Mouse (Mus musculus): ENCODE data around the gene Trp53rkb. TPM values are rescaled to one million over a fixed set of nuclear protein-coding genes. Genes with fewer than 3 reads are reported as not detected.

Gene Trp53rkb
- total RNA-seq, 4 experiments from 2014 or later, result 4.9 to 7.6 (median 6.4) TPM

DNA sequence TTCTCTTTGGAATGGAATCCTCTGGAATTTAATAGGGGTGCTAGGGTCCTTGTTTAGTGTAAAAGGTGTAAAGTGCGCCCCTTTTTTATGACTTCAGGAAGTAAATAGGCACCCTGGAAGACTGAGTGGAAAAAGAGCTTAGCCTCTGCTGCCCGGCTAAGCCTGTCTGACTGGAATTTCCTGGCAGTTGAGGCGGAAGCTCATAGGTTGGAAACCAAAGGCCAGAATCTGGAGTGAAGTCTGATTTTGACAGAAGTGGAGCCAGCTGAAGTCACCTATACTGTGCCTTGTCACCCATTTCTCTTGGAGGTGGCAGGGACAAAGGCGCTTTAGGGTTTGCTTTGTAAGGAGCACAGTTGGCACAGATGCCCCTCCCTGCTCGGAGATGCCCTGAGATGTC is 38.0 kb downstream of the Trp53rkb start:
- no peak for DNase-seq (ENCODE audit: low spot score in 2 of 2)

DNA sequence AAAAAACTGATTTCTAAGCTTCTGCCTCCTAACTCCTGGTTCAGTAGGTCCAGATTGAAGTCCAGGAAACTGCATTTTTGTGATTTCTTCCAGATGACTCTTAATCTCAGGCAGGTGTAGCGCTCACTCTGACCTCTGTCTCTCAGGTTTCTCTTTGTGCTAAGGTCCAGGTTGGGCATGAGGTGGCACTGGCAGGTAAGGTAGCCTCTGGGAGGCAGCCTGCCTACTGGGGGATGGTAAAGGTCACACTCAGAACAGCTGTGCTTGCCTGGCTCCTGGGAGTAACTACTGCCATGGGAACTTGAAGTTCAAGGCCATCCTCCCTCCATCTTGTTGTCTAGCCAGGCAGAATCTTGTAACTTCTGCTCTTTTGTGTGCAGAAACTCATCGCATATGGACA is 41.8 kb downstream of the Trp53rkb start:
- no peak for DNase-seq (ENCODE audit: low spot score in 2 of 2)

DNA sequence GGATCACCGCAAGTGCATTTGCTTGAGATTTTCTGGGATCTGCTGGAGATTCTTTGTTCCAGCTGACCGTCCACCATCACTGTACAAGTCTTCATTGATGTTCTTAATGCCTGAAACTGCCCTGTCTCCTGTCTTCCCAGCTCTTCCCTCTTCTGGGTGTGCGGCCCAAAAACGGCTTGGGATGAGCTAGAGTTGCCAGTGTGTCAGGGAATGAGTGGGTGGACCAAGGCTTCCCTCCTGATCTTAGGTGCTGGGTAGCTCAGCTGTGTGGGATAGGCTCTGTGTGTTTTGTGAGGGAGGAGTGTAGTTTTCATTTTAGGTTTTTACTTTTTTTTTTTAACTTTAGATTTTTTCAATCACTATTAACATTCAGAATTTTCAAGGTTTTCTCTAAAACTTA is 42.5 kb downstream of the Trp53rkb start:
- no peak for DNase-seq (ENCODE audit: low spot score in 2 of 2)

DNA sequence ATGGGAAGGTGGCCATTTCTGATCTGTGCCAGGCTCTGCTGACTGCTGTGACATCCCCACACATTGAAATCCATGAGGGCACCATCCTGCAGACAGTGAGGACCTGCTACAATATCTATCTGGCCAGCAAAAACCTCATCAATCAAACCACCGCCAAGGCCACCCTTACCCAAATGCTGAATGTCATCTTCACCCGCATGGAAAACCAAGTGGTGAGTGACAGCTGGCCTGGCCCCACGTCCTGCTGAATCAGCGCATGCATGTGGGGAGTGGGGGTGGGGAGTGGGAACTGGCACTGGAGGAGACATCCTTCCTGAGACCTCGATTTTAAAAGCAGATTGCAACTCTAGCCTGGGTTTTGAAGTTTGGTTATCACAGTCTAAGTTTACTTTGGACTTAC is 43.2 kb downstream of the Trp53rkb start:
- no peak for DNase-seq (ENCODE audit: low spot score in 2 of 2)

DNA sequence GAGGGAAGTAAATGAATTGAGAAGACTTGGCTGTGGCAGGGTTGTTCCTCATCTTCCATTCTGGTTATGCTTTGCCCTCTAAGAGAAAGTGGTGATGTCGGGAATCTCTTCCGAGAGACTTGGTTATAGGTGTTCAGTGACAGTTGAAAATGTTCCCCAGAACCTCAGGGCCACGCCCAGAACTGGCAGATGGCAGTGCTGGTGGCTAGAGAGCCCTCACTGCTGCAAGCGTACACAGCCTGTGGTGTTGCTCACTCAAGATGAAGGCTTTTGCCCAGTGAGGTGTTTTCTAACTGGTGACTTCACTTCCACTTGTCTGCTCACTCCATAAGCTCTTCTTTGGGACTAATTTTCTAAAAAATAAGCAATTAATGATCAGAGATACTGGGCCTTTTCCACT is 49.5 kb downstream of the Trp53rkb start:
- no peak for DNase-seq (ENCODE audit: low spot score in 2 of 2)

Other genes with a start within 250 kb of the Trp53rkb start
- gene Prex1, start 78.7 kb upstream of the Trp53rkb start, total RNA-seq (2022), result 10 to 100 TPM; 67.2 to 81.3 (median 74.2) TPM
- gene Arfgef2, start 13.1 kb downstream of the Trp53rkb start, total RNA-seq (2022), result 10 to 100 TPM; 53.3 to 68.8 (median 61.6) TPM
- 10 to 100 TPM; 47.6 to 63.6 (median 54.7) TPM for gene Cse1l, start 113.5 kb downstream of the Trp53rkb start, total RNA-seq (2022)
- gene Stau1, start 203.8 kb downstream of the Trp53rkb start, total RNA-seq (2022), result 10 to 100 TPM; 61.9 to 71.9 (median 68.0) TPM
- 10 to 100 TPM; 30.4 to 34.8 (median 33.5) TPM for gene Ddx27, start 222.7 kb downstream of the Trp53rkb start, total RNA-seq (2022)

Measured in layer of hippocampus, adult 8-10 months (tissue).